Mouse (Mus musculus) forebrain, postnatal 0 days (tissue): ENCODE results near the gene Ndufa1. TPM values are rescaled to one million over a fixed set of nuclear protein-coding genes. Genes with fewer than 3 reads are reported as not detected.
"Not testable (repeated sequence)": the region's sequence is repeated elsewhere in the genome, so short reads cannot be mapped to it uniquely, and the experiment has no call there.

ENCODE experiments used
- ATAC-seq: fragments of 200-750 bp; cut with Nextera tagmentation; 2 replicates; pipeline ENCODE4 v1.8.0; 2017; ENCODE audit warnings: mild to moderate bottlenecking, moderate library complexity
- DNase-seq: peaks from one replicate; pipeline ENCODE4 v3.0.0-alpha.2; 2015
- H3K27ac ChIP-seq: fragments of 300-500 bp; sonication (generic); 2 replicates; pipeline ENCODE4 v1.5.1; 2014; ENCODE audit warnings: low read depth, mild to moderate bottlenecking, antibody characterized with exemption, low read length, moderate library complexity, mixed read lengths
- H3K27me3 ChIP-seq: fragments of 300-500 bp; sonication (generic); 2 replicates; pipeline ENCODE4 v1.6.1; 2014; ENCODE audit warnings: mild to moderate bottlenecking, low read length, mixed read lengths; ENCODE audit not compliant: insufficient read depth
- H3K36me3 ChIP-seq: fragments of 300-500 bp; sonication (generic); 2 replicates; pipeline ENCODE4 v1.6.1; 2014; ENCODE audit warnings: mild to moderate bottlenecking, moderate library complexity; ENCODE audit not compliant: insufficient read depth
- H3K4me1 ChIP-seq: fragments of 300-500 bp; sonication (generic); 2 replicates; pipeline ENCODE4 v1.6.1; 2014; ENCODE audit warnings: antibody characterized with exemption; ENCODE audit not compliant: insufficient read depth
- H3K4me2 ChIP-seq: fragments of 300-500 bp; sonication (generic); 2 replicates; pipeline ENCODE4 v1.6.1; 2014; ENCODE audit warnings: low read depth, mild to moderate bottlenecking, moderate library complexity
- H3K4me3 ChIP-seq: fragments of 300-500 bp; sonication (generic); 2 replicates; pipeline ENCODE4 v1.5.1; 2014; ENCODE audit warnings: low read depth, low read length, mixed read lengths
- H3K9ac ChIP-seq: fragments of 300-500 bp; sonication (generic); 2 replicates; pipeline ENCODE4 v1.6.1; 2014; ENCODE audit warnings: mild to moderate bottlenecking
- H3K9me3 ChIP-seq: fragments of 300-500 bp; sonication (generic); 2 replicates; pipeline ENCODE4 v1.6.1; 2016; ENCODE audit warnings: low read length
- CTCF ChIP-seq: sonication (generic); IDR thresholded peaks from 2 replicates; pipeline ENCODE4 v1.5.1; 2016; ENCODE audit warnings: antibody characterized with exemption, control low read depth, low read depth
- WGBS: fragments of 180-500 bp; shearing (Covaris S2); extraction: QIAGEN DNeasy Blood & Tissue Kit; methylation state at CpG from one replicate; pipeline ENCODE4 v1.1.7; 2014; 5-methylcytosine and 5-hydroxymethylcytosine counted together
- polyA plus RNA-seq: library from polyadenylated mRNA; unstranded; fragments of >200 nt; fragmentation: Nextera tagmentation; extraction: Ambion mirVana; gene quantifications from 2 replicates; pipeline ENCODE4 v1.2.1, GENCODE M21; 2015
- total RNA-seq: library from RNA; depleted of rRNA; stranded (reverse); fragments of >200 nt; gene quantifications from 2 replicates; pipeline ENCODE4 v1.2.3, GENCODE M21; 2014

Ndufa1 gene
- total and polyA plus RNA-seq, 2 experiments from 2014 or later = 189 to 644 TPM

DNA sequence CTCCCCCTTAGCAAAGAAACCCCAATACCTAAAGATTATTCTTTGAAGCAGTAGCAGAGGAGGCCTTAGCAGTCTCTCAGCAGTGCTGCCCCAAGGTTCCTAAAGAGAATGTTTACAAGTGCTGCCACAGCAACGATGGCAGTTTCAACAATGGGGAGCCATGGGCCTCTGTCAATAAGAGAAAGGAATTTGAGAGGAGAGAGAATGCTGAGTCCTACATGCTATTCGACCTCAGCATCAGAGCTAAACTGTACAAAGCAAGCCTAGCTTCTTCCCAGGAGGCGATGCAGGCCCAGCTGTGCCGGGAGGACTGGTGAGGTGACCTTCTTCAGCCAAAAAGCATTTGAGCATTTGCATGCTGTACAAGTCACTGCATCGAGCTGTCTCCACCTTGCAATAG lies 22.2 kb downstream of the Ndufa1 start, which contains the start of gene Akap14:
Gene Akap14 (minus strand): TSS at position 101 of the 400 bp plus-strand sequence.
- no peak within 1 kb of the TSS for H3K4me2 ChIP-seq
- no peaks in the 10 kb centered on the region for H3K9me3 ChIP-seq
- H3K4me3 ChIP-seq = no peak within 1 kb of the TSS
- no peaks in the 10 kb centered on the region for H3K27me3 ChIP-seq
- no peak for ATAC-seq
- no peaks in the 10 kb centered on the region for H3K36me3 ChIP-seq
- TF ChIP-seq CTCF = no peak
- H3K9ac ChIP-seq = no peak within 1 kb of the TSS
- no peak within 1 kb of the TSS for H3K27ac ChIP-seq
- WGBS = 33% methylated on average over 5 of the region's 5 CpGs
- no peak for DNase-seq
- H3K4me1 ChIP-seq = no peaks in the 10 kb centered on the region

DNA sequence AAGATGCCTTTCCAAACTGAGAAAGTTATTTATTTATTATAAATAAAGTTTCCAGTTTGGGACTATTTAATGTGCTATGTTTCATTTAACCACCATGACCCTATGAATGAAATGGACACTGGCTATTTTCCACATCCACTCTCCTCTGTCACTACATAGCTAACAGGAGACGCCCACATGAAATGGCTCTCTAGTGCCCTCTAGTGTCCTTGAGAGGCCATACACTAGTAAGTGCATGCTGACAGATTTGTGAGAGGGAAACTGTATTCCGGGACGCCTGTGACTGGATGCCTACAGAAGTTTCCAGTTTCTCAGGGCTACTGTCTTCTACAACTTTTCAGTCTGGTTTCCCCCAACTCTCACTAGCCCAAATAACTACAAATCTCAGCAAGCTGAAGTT lies 23.9 kb downstream of the Ndufa1 start:
- H3K4me3 ChIP-seq = no peak overlapping the region
- WGBS = 42% methylated on average over 3 of the region's 3 CpGs
- H3K9me3 ChIP-seq = no peaks in the 10 kb centered on the region
- no peaks in the 10 kb centered on the region for H3K27me3 ChIP-seq
- no peaks in the 10 kb centered on the region for H3K4me1 ChIP-seq
- H3K36me3 ChIP-seq = no peaks in the 10 kb centered on the region
- H3K27ac ChIP-seq = no peak overlapping the region
- ATAC-seq = peak; percentile 50
- H3K4me2 ChIP-seq = no peak overlapping the region
- peak; percentile 40 for DNase-seq
- TF ChIP-seq CTCF = peak; percentile 60
- H3K9ac ChIP-seq = no peak overlapping the region

DNA sequence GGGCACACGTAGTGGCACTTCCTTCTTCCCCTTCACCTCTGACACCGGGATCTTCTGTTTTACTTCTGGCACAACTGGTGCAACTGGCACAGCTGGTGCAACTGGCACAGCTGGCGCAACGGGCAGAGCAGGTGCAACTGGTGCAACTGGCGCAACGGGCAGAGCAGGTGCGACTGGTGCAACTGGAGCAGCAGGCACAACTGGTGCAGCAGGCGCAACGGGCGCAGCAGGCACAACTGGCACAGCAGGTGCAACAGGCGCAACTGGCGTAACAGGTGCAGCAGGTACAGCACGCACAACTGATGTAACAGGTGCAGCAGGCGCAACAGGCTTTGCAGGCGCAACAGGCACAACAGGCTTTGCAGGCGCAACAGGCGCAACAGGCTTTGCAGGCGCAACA lies 27.8 kb downstream of the Ndufa1 start:
- no peak for TF ChIP-seq CTCF
- no peak for DNase-seq

DNA sequence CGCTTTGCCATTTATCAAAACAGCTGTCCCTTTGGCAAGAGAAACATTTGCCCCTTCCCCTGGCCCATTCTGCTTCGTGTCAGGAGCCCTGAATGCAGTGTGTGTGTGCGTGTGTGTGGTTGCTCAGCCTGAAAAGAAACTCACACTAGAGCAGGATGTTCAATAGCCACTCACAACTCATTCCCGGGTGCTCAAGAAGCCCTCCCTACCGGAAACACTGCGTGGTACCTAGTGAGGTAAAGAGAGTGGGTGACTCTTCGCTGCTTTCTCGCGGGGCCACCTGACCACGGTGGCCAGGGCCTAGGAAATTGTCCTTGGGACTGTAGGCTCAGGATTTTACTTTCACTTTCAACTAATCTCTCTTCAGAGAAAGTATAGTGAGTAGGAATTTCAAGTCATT lies 29.8 kb downstream of the Ndufa1 start:
- H3K9me3 ChIP-seq = no peaks in the 10 kb centered on the region
- 68% methylated on average over 10 of the region's 10 CpGs for WGBS
- H3K27ac ChIP-seq = no peak overlapping the region
- H3K4me1 ChIP-seq = no peaks in the 10 kb centered on the region
- no peaks in the 10 kb centered on the region for H3K27me3 ChIP-seq
- H3K36me3 ChIP-seq = no peaks in the 10 kb centered on the region
- no peak for TF ChIP-seq CTCF
- ATAC-seq (no peak), DNase-seq (no peak)
- H3K9ac ChIP-seq = no peak overlapping the region
- no peak overlapping the region for H3K4me2 ChIP-seq
- H3K4me3 ChIP-seq = no peak overlapping the region

More for the DNA sequence above, 27.8 kb downstream of the Ndufa1 start:
- H3K27me3 ChIP-seq = no peaks in the 10 kb centered on the region
- WGBS = 79% methylated on average over 18 of the region's 18 CpGs
- H3K4me1 ChIP-seq = no peaks in the 10 kb centered on the region
- no peaks in the 10 kb centered on the region for H3K36me3 ChIP-seq
- H3K9ac ChIP-seq = no peak overlapping the region
- H3K27ac ChIP-seq = no peak overlapping the region
- ATAC-seq = no peak
- H3K4me2 ChIP-seq = no peak overlapping the region
- H3K4me3 ChIP-seq = no peak overlapping the region
- no peaks in the 10 kb centered on the region for H3K9me3 ChIP-seq

DNA sequence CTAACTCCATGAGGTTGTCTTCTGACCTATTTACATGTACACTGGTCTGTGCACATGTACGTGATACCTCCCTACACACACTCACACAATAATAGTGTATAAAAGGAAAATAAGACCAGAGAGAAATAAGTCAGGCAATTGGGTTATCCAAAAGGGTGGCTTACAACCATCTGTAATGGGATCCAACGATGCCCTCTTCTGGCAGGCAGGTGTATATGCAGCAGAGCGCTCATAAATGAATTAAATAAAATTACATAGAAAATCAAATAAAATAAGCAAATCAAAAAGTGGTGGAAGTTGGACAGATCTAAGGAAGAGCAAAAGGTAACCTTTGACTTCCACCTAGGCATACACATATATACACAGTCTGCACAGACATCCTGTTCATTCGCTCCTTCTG lies 33.1 kb downstream of the Ndufa1 start:
- DNase-seq = no peak
- 61% methylated on average over 4 of the region's 4 CpGs for WGBS
- H3K9me3 ChIP-seq = no peaks in the 10 kb centered on the region
- no peaks in the 10 kb centered on the region for H3K36me3 ChIP-seq
- no peak overlapping the region for H3K9ac ChIP-seq
- ATAC-seq = no peak
- H3K27me3 ChIP-seq = no peaks in the 10 kb centered on the region
- no peak overlapping the region for H3K4me2 ChIP-seq
- no peaks in the 10 kb centered on the region for H3K4me1 ChIP-seq
- H3K4me3 ChIP-seq = no peak overlapping the region
- no peak overlapping the region for H3K27ac ChIP-seq
- peak; percentile 30; the same call in 1 of the 2 replicates for TF ChIP-seq CTCF

DNA sequence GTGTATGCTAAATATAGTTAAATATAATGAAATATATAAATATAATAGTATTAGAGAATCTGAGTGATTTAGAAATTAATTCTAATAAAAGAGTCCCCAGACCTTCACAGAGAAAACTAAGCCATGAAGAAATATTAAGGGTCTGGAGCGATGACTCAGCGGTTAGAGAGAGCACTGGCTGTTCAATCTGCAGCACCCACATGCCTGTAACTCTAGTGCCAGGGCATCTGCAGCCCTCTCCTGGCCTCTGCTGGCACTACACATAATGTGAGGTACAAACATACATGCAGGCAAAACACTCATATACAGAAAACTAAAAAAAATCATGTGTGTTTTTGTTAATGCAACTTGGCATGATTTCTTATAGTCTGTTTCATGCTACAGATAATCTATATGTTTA lies 46.0 kb downstream of the Ndufa1 start:
- Histone ChIP-seq H3K9ac (no peak overlapping the region), H3K36me3 (0 out of 2 replicates have a peak, but pooled peaks cover 7% of the 10 kb centered on the region), H3K27me3 (no peaks in the 10 kb centered on the region), H3K4me2 (no peak overlapping the region), H3K27ac (no peak overlapping the region), H3K4me3 (no peak overlapping the region), H3K4me1 (no peaks in the 10 kb centered on the region), H3K9me3 (no peaks in the 10 kb centered on the region)
- WGBS = 90% methylated on average over 2 of the region's 2 CpGs
- DNase-seq (no peak), ATAC-seq (peak; percentile 36; the same call in 1 of the 2 replicates)
- peak; percentile 41 for TF ChIP-seq CTCF

DNA sequence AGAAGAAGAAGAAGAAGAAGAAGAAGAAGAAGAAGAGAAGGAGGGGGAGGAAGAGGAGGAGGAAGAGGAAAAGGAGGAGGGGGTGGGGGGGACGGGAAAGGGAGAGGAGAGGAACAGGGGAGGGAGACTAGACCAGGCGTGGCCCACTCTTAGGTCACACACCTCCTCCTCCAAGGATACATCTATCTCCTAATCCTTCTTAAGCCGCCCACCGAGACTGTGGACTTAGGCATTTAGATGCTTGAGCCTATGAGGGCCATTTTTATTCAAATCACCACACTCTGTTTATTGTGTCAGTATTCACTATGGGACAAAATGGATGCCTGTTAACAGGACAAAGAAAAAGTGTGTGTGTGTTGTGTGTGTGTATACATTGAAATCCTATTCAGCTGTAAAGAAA lies 46.5 kb downstream of the Ndufa1 start:
- not testable (repeated sequence) for H3K4me3 ChIP-seq, H3K27ac ChIP-seq, DNase-seq, ATAC-seq, H3K27me3 ChIP-seq, H3K9ac ChIP-seq, H3K4me2 ChIP-seq, H3K36me3 ChIP-seq, H3K4me1 ChIP-seq, H3K9me3 ChIP-seq
- WGBS = 64% methylated on average over 1 of the region's 4 CpGs
